Mouse (Mus musculus) right cerebral cortex, postnatal 25 days (tissue): ENCODE data around the gene Gm20662.

Experiments
- DNase-seq: peaks from one replicate; pipeline ENCODE4 v3.0.0; 2022

Gene Gm20662

GRCm38 (mm10) chr9:108094184-108094941, 98.2 kb downstream of the Gm20662 start, which contains the start of gene Apeh:
Gene Apeh, minus strand, starts transcription at chr9:108094606.
- peak; percentile 82 for DNase-seq
